Mouse (Mus musculus) CH12.LX (cell line): ENCODE measurements at regions not wholly inside any gene's neighbourhood (a gene's known extent, or its start where the extent isn't known, plus 50 kb on each side); places are given as distances from the start of the nearest gene placed in this dataset.

Experiments
- DNase-seq: peaks from one replicate; pipeline ENCODE4 v3.0.0-alpha.2; 2013; ENCODE audit errors: extremely low read depth
- H3K27ac ChIP-seq: 2 replicates; pipeline ENCODE4 v1.5.1; 2012; ENCODE audit warnings: low read depth, mild to moderate bottlenecking, control low read depth, moderate library complexity; ENCODE audit not compliant: insufficient read depth
- H3K27me3 ChIP-seq: replicated peaks from 2 replicates; pipeline ENCODE3; 2012; ENCODE audit warnings: inconsistent platforms
- H3K36me3 ChIP-seq, 2 experiments: replicated peaks in 1 of 2; 2 replicates each; pipeline versions ENCODE3 to v1.6.1; 2012; ENCODE audit warnings: inconsistent platforms in 1 of 2, low read length in 1 of 2, mild to moderate bottlenecking in 1 of 2, mixed read lengths in 1 of 2, moderate library complexity in 1 of 2; ENCODE audit not compliant: control insufficient read depth in 1 of 2, insufficient read depth in 1 of 2
- H3K4me1 ChIP-seq, 2 experiments: 2 replicates each; pipeline ENCODE4 v1.6.1; 2012; ENCODE audit warnings: inconsistent platforms in 1 of 2, moderate library complexity in 1 of 2; ENCODE audit not compliant: insufficient read depth in 2 of 2, control insufficient read depth in 1 of 2
- H3K4me2 ChIP-seq: 2 replicates; pipeline ENCODE4 v1.6.1; 2012; ENCODE audit warnings: low read depth, mild to moderate bottlenecking, control low read depth; ENCODE audit not compliant: poor library complexity, insufficient read depth, severe bottlenecking
- H3K4me3 ChIP-seq, 3 experiments: fragments of 150-350 bp in 1 of 3; sonication (generic) in 1 of 3; replicated peaks in 1 of 3; 2 replicates each; pipeline versions ENCODE3 to v1.5.1; 2011 to 2012; ENCODE audit warnings: low read depth in 2 of 3, low read length in 2 of 3, mild to moderate bottlenecking in 2 of 3, moderate library complexity in 2 of 3, control low read depth in 1 of 3, improper control_type of control experiment in 1 of 3, inconsistent platforms in 1 of 3, mixed read lengths in 1 of 3; ENCODE audit not compliant: poor library complexity in 1 of 3
- H3K79me2 ChIP-seq: replicated peaks from 2 replicates; pipeline ENCODE4 v1.6.1; 2012; ENCODE audit warnings: mild to moderate bottlenecking, moderate library complexity; ENCODE audit not compliant: control insufficient read depth, poor library complexity, insufficient read depth, severe bottlenecking; ENCODE audit errors: extremely low read depth
- H3K9ac ChIP-seq: 2 replicates; pipeline ENCODE4 v1.6.1; 2012; ENCODE audit warnings: low read depth, mild to moderate bottlenecking, control low read depth, moderate library complexity; ENCODE audit not compliant: insufficient read depth
- H3K9me3 ChIP-seq: replicated peaks from 2 replicates; pipeline ENCODE3; 2012; ENCODE audit warnings: low read length, inconsistent platforms, mixed read lengths
- BHLHE40 ChIP-seq: IDR thresholded peaks from 2 replicates; pipeline ENCODE4 v1.6.1; 2011; ENCODE audit warnings: mild to moderate bottlenecking, low read depth, low read length, improper control_type of control experiment
- CHD1 ChIP-seq: IDR thresholded peaks from 2 replicates; pipeline ENCODE4 v1.6.1; 2012; ENCODE audit warnings: low read depth, low read length, improper control_type of control experiment, inconsistent platforms
- CHD2 ChIP-seq: IDR thresholded peaks from 2 replicates; pipeline ENCODE4 v1.6.1; 2011; ENCODE audit warnings: low read length, improper control_type of control experiment
- CTCF ChIP-seq, 2 experiments: IDR thresholded peaks in 1 of 2; conservative IDR thresholded peaks in 1 of 2; 2 replicates each; pipeline ENCODE4 v1.5.1; 2011 to 2012; ENCODE audit warnings: low read depth in 2 of 2, low read length in 2 of 2, improper control_type of control experiment in 1 of 2, inconsistent platforms in 1 of 2, mild to moderate bottlenecking in 1 of 2, moderate library complexity in 1 of 2
- EP300 ChIP-seq: IDR thresholded peaks from 2 replicates; pipeline ENCODE4 v1.6.1; 2011; ENCODE audit warnings: low read length, improper control_type of control experiment
- GABPA ChIP-seq: IDR thresholded peaks from 2 replicates; pipeline ENCODE4 v1.6.1; 2012; ENCODE audit warnings: low read depth, low read length, improper control_type of control experiment, inconsistent platforms; ENCODE audit not compliant: insufficient replicate concordance
- IRF4 ChIP-seq: IDR thresholded peaks from 2 replicates; pipeline ENCODE4 v1.6.1; 2014; ENCODE audit warnings: low read depth, mild to moderate bottlenecking, inconsistent platforms, low read length, improper control_type of control experiment
- JUND ChIP-seq: conservative IDR thresholded peaks from 2 replicates; pipeline ENCODE4 v1.6.1; 2011; ENCODE audit warnings: low read depth, low read length, improper control_type of control experiment
- KAT2A ChIP-seq: IDR thresholded peaks from 2 replicates; pipeline ENCODE4 v1.6.1; 2012; ENCODE audit warnings: low read length, improper control_type of control experiment, inconsistent platforms; ENCODE audit not compliant: insufficient replicate concordance
- MAFK ChIP-seq: IDR thresholded peaks from 2 replicates; pipeline ENCODE4 v1.6.1; 2011; ENCODE audit warnings: low read length, improper control_type of control experiment; ENCODE audit not compliant: insufficient replicate concordance
- MAZ ChIP-seq: IDR thresholded peaks from 2 replicates; pipeline ENCODE4 v1.6.1; 2012; ENCODE audit warnings: low read depth, mild to moderate bottlenecking, inconsistent platforms, low read length, improper control_type of control experiment, moderate library complexity
- MEF2A ChIP-seq: IDR thresholded peaks from 2 replicates; pipeline ENCODE4 v1.6.1; 2014; ENCODE audit warnings: low read depth, mild to moderate bottlenecking, inconsistent platforms, low read length, improper control_type of control experiment, borderline replicate concordance
- MYC ChIP-seq: IDR thresholded peaks from 2 replicates; pipeline ENCODE4 v1.6.1; 2011; ENCODE audit warnings: low read depth, mild to moderate bottlenecking, improper control_type of control experiment, low read length
- NRF1 ChIP-seq: IDR thresholded peaks from 2 replicates; pipeline ENCODE4 v1.6.1; 2014; ENCODE audit warnings: low read depth, mild to moderate bottlenecking, inconsistent platforms, low read length, improper control_type of control experiment, moderate library complexity
- PAX5 ChIP-seq: IDR thresholded peaks from 2 replicates; pipeline ENCODE4 v1.6.1; 2012; ENCODE audit warnings: low read length, inconsistent platforms, mixed read lengths
- POLR2A ChIP-seq: IDR thresholded peaks from 2 replicates; pipeline ENCODE4 v1.6.1; 2011; ENCODE audit warnings: low read depth, mild to moderate bottlenecking, improper control_type of control experiment, low read length
- POLR2AphosphoS2 ChIP-seq: IDR thresholded peaks from 2 replicates; pipeline ENCODE4 v1.6.1; 2011; ENCODE audit warnings: low read depth, low read length, improper control_type of control experiment
- RAD21 ChIP-seq: IDR thresholded peaks from 2 replicates; pipeline ENCODE4 v1.6.1; 2011; ENCODE audit warnings: low read depth, mild to moderate bottlenecking, low read length, improper control_type of control experiment, moderate library complexity
- RCOR1 ChIP-seq: conservative IDR thresholded peaks from 2 replicates; pipeline ENCODE4 v1.6.1; 2012; ENCODE audit warnings: low read depth, mild to moderate bottlenecking, inconsistent platforms, low read length, improper control_type of control experiment
- SMC3 ChIP-seq: IDR thresholded peaks from 2 replicates; pipeline ENCODE4 v1.6.1; 2011; ENCODE audit warnings: low read depth, low read length, improper control_type of control experiment
- TBP ChIP-seq: conservative IDR thresholded peaks from 2 replicates; pipeline ENCODE4 v1.6.1; 2011; ENCODE audit warnings: low read depth, low read length, improper control_type of control experiment
- USF1 ChIP-seq: IDR thresholded peaks from 2 replicates; pipeline ENCODE4 v1.6.1; 2014; ENCODE audit warnings: low read depth, mild to moderate bottlenecking, inconsistent platforms, low read length, improper control_type of control experiment
- USF2 ChIP-seq: conservative IDR thresholded peaks from 2 replicates; pipeline ENCODE4 v1.6.1; 2011; ENCODE audit warnings: low read depth, low read length, improper control_type of control experiment
- ZC3H11A ChIP-seq: IDR thresholded peaks from 2 replicates; pipeline ENCODE4 v1.6.1; 2012; ENCODE audit warnings: low read depth, mild to moderate bottlenecking, inconsistent platforms, low read length, improper control_type of control experiment
- ZMIZ1 ChIP-seq: IDR thresholded peaks from 2 replicates; pipeline ENCODE4 v1.6.1; 2012; ENCODE audit warnings: low read depth, mild to moderate bottlenecking, inconsistent platforms, low read length, improper control_type of control experiment
- dilution Hi-C: fragments of 300-500 bp; cut with MboI; formaldehyde crosslinking; loops from 2 replicates; pipeline ENCODE4 v1.14.3; 2020; ENCODE audit warnings: low sequenced_read_pairs; ENCODE audit not compliant: extremely low pct_unique_long_range_greater_than_20kb, extremely low pct_ligation_motif_present
- in situ Hi-C: fragments of 300-500 bp; cut with MboI; formaldehyde crosslinking; loops from 3 replicates; pipeline ENCODE4 v1.14.3; 2019; ENCODE audit warnings: low sequenced_read_pairs, low pct_ligation_motif_present, low pct_unique_long_range_greater_than_20kb, mixed read lengths

- H3K9ac ChIP-seq: no peak overlapping the region
Measured at GRCm38 (mm10) chr9:52551577-52552281, 127.9 kb downstream of the AI593442 start.

GRCm38 (mm10) chr9:52546071-52546470, 133.5 kb downstream of the AI593442 start:
- in situ Hi-C loops: no loop called here
- no peaks in the 10 kb centered on the region for H3K4me1 ChIP-seq

More at GRCm38 (mm10) chr9:52551577-52552281, 127.9 kb downstream of the AI593442 start:
- H3K27ac ChIP-seq: no peak overlapping the region
- no peaks in the 10 kb centered on the region for H3K27me3 ChIP-seq
- in situ Hi-C loops (no loop called here), dilution Hi-C loops (no loop called here)
- no peak for DNase-seq
- H3K4me3 ChIP-seq: no peak overlapping the region
- no peaks in the 10 kb centered on the region for H3K4me1 ChIP-seq
- H3K4me2 ChIP-seq: no peak overlapping the region
- no peaks in the 10 kb centered on the region for H3K79me2 ChIP-seq
- no peak for TF ChIP-seq SMC3
- TF ChIP-seq MAZ: no peak
- no peak for TF ChIP-seq CTCF (conservative IDR thresholded peaks at IDR 0.05 in 1 of 2, IDR thresholded peaks at IDR 0.05 in 1 of 2; ENCODE audit: low read depth in 2 of 2, low read length in 2 of 2)
- no peak for TF ChIP-seq USF1
- no peak for TF ChIP-seq RCOR1
- no peak for TF ChIP-seq RAD21
- no peak for TF ChIP-seq EP300
- TF ChIP-seq MYC: no peak
- no peak for TF ChIP-seq NRF1
- TF ChIP-seq USF2: no peak
- no peak for TF ChIP-seq PAX5
- no peak for TF ChIP-seq KAT2A
- TF ChIP-seq TBP: no peak
- H3K9me3 ChIP-seq: no peaks in the 10 kb centered on the region
- no peaks in the 10 kb centered on the region for H3K36me3 ChIP-seq

More at GRCm38 (mm10) chr9:52546071-52546470, 133.5 kb downstream of the AI593442 start:
- no peak overlapping the region for H3K4me3 ChIP-seq
- no peaks in the 10 kb centered on the region for H3K79me2 ChIP-seq
- dilution Hi-C loops: no loop called here
- H3K27ac ChIP-seq: no peak overlapping the region
- no peaks in the 10 kb centered on the region for H3K36me3 ChIP-seq
- H3K9ac ChIP-seq: no peak overlapping the region
- no peak overlapping the region for H3K4me2 ChIP-seq
- H3K27me3 ChIP-seq: no peaks in the 10 kb centered on the region
- no peaks in the 10 kb centered on the region for H3K9me3 ChIP-seq
- DNase-seq: no peak
- TF ChIP-seq KAT2A (no peak), PAX5 (no peak), MEF2A (no peak), IRF4 (no peak), MAFK (no peak), TBP (no peak), CHD2 (no peak), JUND (no peak), POLR2AphosphoS2 (no peak), POLR2A (no peak), CTCF (conservative IDR thresholded peaks at IDR 0.05 in 1 of 2, IDR thresholded peaks at IDR 0.05 in 1 of 2; ENCODE audit: low read depth in 2 of 2, low read length in 2 of 2) (no peak), CHD1 (no peak), USF1 (no peak), ZC3H11A (no peak), BHLHE40 (no peak), ZMIZ1 (no peak), USF2 (no peak), SMC3 (no peak), NRF1 (no peak), GABPA (no peak)
